Mouse (Mus musculus) embryonic stem cell, embryonic (primary cell): ENCODE data around the gene Gm11492.

Source experiments
- CTCF ChIA-PET, 4 experiments: fragments of 300-600 bp in 2 of 4; fragments of 350-600 bp in 2 of 4; sonication (Branson Sonifier 250); formaldehyde crosslinking; loops; one replicate each; lab custom pipeline; 2022; ENCODE audit warnings: inconsistent platforms in 2 of 4; lab: Charles Lee
- POLR2A ChIA-PET, 4 experiments: fragments of 300-600 bp in 2 of 4; fragments of 350-600 bp in 2 of 4; sonication (Branson Sonifier 250); formaldehyde crosslinking; loops; one replicate each; lab custom pipeline; 2022; ENCODE audit warnings: antibody characterized with exemption in 4 of 4, inconsistent platforms in 1 of 4; lab: Charles Lee

Gene Gm11492

GRCm38 (mm10) chr11:87573751-87574150 is 7.3 kb downstream of the Gm11492 start:
- ChIA-PET CTCF (interaction anchor here in 1 of 4 experiments (1.3 kb wide), 1 partner anchor 42 kb away, joined by 4 read pairs; no protein-coding TSS in a partner anchor), POLR2A (interaction anchor here in 3 of 4 experiments (0.6 to 14.1 kb wide), 7 partner anchors 12 to 465 kb away, joined by 3 to 139 read pairs (median 5); partner anchors contain the start of genes Mtmr4 (in 1 of the 3), Rad51c (in 1 of the 3), Ska2 (in 1 of the 3) and Supt4a (in 1 of the 3))

GRCm38 (mm10) chr11:87574520-87575180 is 8.2 kb downstream of the Gm11492 start:
- POLR2A ChIA-PET = interaction anchor here (0.5 to 14.1 kb wide), 14 partner anchors 13 to 800 kb away, joined by 3 to 139 read pairs (median 4); partner anchors contain the start of genes Mtmr4 (in 1 of the 4), Rad51c (in 1 of the 4), Ska2 (in 1 of the 4) and Supt4a (in 1 of the 4)
- CTCF ChIA-PET = interaction anchor here in 2 of 4 experiments (0.6 to 1.3 kb wide), 3 partner anchors 27 to 43 kb away, joined by 3 to 6 read pairs (median 4); no protein-coding TSS in a partner anchor

- CTCF ChIA-PET = interaction anchor here in 3 of 4 experiments (0.6 to 1.2 kb wide), 7 partner anchors 10 to 742 kb away, joined by 3 to 5 read pairs (median 3); partner anchors contain the start of gene Rnf43 (in 1 of the 3)
These were observed 11.3 kb downstream of the Gm11492 start for GRCm38 (mm10) chr11:87577601-87578248.

GRCm38 (mm10) chr11:87578249-87578962 is 12.0 kb downstream of the Gm11492 start:
- ChIA-PET CTCF (interaction anchor here in 3 of 4 experiments (0.6 to 1.2 kb wide), 8 partner anchors 11 to 742 kb away, joined by 3 to 5 read pairs (median 4); partner anchors contain the start of gene Rnf43 (in 1 of the 3)), POLR2A (interaction anchor here (0.5 to 14.1 kb wide), 18 partner anchors 8 to 234 kb away, joined by 3 to 139 read pairs (median 6); partner anchors contain the start of genes Mtmr4 (in 3 of the 4) and Sept4 (in 1 of the 4))

More at GRCm38 (mm10) chr11:87577601-87578248, 11.3 kb downstream of the Gm11492 start:
- POLR2A ChIA-PET = interaction anchor here (0.6 to 14.1 kb wide), 11 partner anchors 8 to 152 kb away, joined by 3 to 139 read pairs (median 7); partner anchors contain the start of genes Mtmr4 (in 3 of the 4) and Sept4 (in 1 of the 4)

- POLR2A ChIA-PET = interaction anchor here (0.5 to 14.1 kb wide), 16 partner anchors 10 to 234 kb away, joined by 3 to 139 read pairs (median 6); partner anchors contain the start of genes Mtmr4 (in 3 of the 4) and Sept4 (in 1 of the 4)
- CTCF ChIA-PET = interaction anchor here in 2 of 4 experiments (0.5 to 0.7 kb wide), 5 partner anchors 13 to 480 kb away, joined by 3 to 4 read pairs (median 3); partner anchors contain the start of gene Mtmr4 (in 1 of the 2)
These were observed 12.6 kb downstream of the Gm11492 start for GRCm38 (mm10) chr11:87578963-87579601.

- POLR2A ChIA-PET = interaction anchor here in 3 of 4 experiments (0.7 to 14.1 kb wide), 11 partner anchors 11 to 218 kb away, joined by 3 to 139 read pairs (median 5); partner anchors contain the start of genes Mtmr4 (in 3 of the 3) and Gm11492 (in 1 of the 3)
- CTCF ChIA-PET = interaction anchor here in 2 of 4 experiments (0.5 to 0.7 kb wide), 5 partner anchors 12 to 479 kb away, joined by 3 to 4 read pairs (median 3); partner anchors contain the start of gene Mtmr4 (in 1 of the 2)
These were observed 13.3 kb downstream of the Gm11492 start for GRCm38 (mm10) chr11:87579713-87580112.

- CTCF ChIA-PET = no interaction called here
- POLR2A ChIA-PET = interaction anchor here in 3 of 4 experiments (0.6 to 14.1 kb wide), 8 partner anchors 10 to 310 kb away, joined by 3 to 139 read pairs (median 4); partner anchors contain the start of genes Mtmr4 (in 2 of the 3) and Gm11492 (in 1 of the 3)
These were observed 14.2 kb downstream of the Gm11492 start for GRCm38 (mm10) chr11:87580543-87581085.

- POLR2A ChIA-PET = interaction anchor here in 3 of 4 experiments (0.6 to 14.1 kb wide), 8 partner anchors 10 to 155 kb away, joined by 3 to 139 read pairs (median 4); partner anchors contain the start of genes Mtmr4 (in 2 of the 3) and Gm11492 (in 1 of the 3)
- CTCF ChIA-PET = no interaction called here
These were observed 14.9 kb downstream of the Gm11492 start for GRCm38 (mm10) chr11:87581161-87581865.

- ChIA-PET CTCF (no interaction called here), POLR2A (interaction anchor here in 2 of 4 experiments (1.6 to 14.1 kb wide), 3 partner anchors 9 to 13 kb away, joined by 3 to 139 read pairs (median 75); partner anchors contain the start of gene Mtmr4 (in 2 of the 2))
These were observed 15.7 kb downstream of the Gm11492 start for GRCm38 (mm10) chr11:87581933-87582710.

- CTCF ChIA-PET = no interaction called here
- POLR2A ChIA-PET = interaction anchor here in 2 of 4 experiments (0.9 to 14.1 kb wide), 5 partner anchors 7 to 56 kb away, joined by 3 to 139 read pairs (median 3); partner anchors contain the start of gene Mtmr4 (in 2 of the 2)
These were observed 17.0 kb downstream of the Gm11492 start for GRCm38 (mm10) chr11:87583291-87584034.

- ChIA-PET POLR2A (interaction anchor here in 3 of 4 experiments (0.6 to 14.1 kb wide), 7 partner anchors 8 to 462 kb away, joined by 3 to 139 read pairs (median 3); partner anchors contain the start of genes Gm11492 (in 1 of the 3), Mtmr4 (in 1 of the 3) and Srsf1 (in 1 of the 3)), CTCF (interaction anchor here in 1 of 4 experiments (0.6 kb wide), 1 partner anchor 238 kb away, joined by 3 read pairs; no protein-coding TSS in a partner anchor)
These were observed 18.5 kb downstream of the Gm11492 start for GRCm38 (mm10) chr11:87584711-87585505.

- ChIA-PET CTCF (no interaction called here), POLR2A (interaction anchor here in 1 of 4 experiments (0.7 kb wide), 1 partner anchor 86 kb away, joined by 4 read pairs; no protein-coding TSS in a partner anchor)
These were observed 20.9 kb downstream of the Gm11492 start for GRCm38 (mm10) chr11:87587211-87587874.

GRCm38 (mm10) chr11:87589605-87590004 is 23.2 kb downstream of the Gm11492 start:
- ChIA-PET POLR2A (interaction anchor here in 3 of 4 experiments (0.6 to 8.3 kb wide), 12 partner anchors 10 to 174 kb away, joined by 3 to 139 read pairs (median 12); partner anchors contain the start of genes Hsf5 (in 1 of the 3), Sept4 (in 1 of the 3) and Supt4a (in 1 of the 3)), CTCF (interaction anchor here in 2 of 4 experiments (0.5 to 0.7 kb wide), 3 partner anchors 11 to 44 kb away, joined by 4 to 7 read pairs (median 4); no protein-coding TSS in a partner anchor)
